Mouse (Mus musculus): ENCODE data around the gene Tfcp2.

DNA sequence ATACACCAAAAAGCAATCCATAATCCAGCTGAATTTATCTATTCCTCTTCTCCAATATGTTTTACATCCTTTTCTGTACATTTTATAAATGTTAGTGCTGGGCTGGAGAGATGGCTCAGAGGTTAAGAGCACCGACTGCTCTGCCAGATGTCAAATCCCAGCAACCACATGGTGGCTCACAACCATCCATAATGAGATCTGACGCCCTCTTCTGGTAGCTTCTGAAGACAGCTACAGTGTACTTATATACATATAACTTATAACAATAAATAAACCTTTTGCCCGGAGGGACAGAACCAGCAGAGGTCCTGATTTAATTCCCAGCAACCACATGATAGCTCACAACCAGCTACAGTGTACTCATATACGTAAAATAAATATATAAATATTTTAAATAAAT is 103.2 kb downstream of the Tfcp2 start:
- TF ChIP-seq ZC3H11A (IDR thresholded peaks at IDR 0.05; ENCODE audit: borderline replicate concordance, low read depth, low read length) (no peak), ZNF384 (IDR thresholded peaks at IDR 0.05; ENCODE audit: low read depth, low read length) (no peak), HCFC1 (IDR thresholded peaks at IDR 0.05; ENCODE audit: borderline replicate concordance, insufficient read depth, low read length) (no peak), CHD2 (IDR thresholded peaks at IDR 0.05; ENCODE audit: low read depth, low read length) (no peak), MAFK (IDR thresholded peaks at IDR 0.05; ENCODE audit: insufficient read depth, low read depth, low read length) (no peak)

Measured in ES-E14 (cell line).